Mouse (Mus musculus): ENCODE data around the gene Ndufa4l2.

DNA sequence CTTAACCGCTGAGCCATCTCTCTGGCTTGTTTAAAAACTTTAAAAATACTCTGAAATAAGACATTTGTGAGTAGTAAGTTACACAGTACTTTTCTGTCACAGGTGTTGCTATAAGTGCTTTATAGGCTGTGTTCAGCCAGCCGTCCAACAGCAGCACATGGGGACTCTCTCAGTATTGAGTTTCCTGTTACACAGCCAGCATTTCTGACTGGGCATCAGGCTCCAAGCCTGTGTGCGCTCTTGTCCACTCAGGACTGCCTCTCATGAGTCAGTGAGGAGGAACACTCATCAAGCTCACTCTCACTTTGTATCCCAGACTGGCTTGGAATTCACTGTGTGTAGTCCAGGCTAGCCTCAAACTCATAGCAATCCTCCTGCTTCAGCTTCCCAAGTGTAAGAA lies 18.6 kb upstream of the Ndufa4l2 start:
- TF ChIP-seq GATA1 (IDR thresholded peaks at IDR 0.05; ENCODE audit: low read length) (no peak), TAL1 (IDR thresholded peaks at IDR 0.05; ENCODE audit: low read length) (no peak)
